Mouse (Mus musculus) A20 (cell line): ENCODE results near the gene Mosmo.

Experiments
- DNase-seq: peaks from one replicate; pipeline ENCODE4 v3.0.0-alpha.2; 2011; ENCODE audit warnings: low read depth, low spot score

Gene Mosmo

DNA sequence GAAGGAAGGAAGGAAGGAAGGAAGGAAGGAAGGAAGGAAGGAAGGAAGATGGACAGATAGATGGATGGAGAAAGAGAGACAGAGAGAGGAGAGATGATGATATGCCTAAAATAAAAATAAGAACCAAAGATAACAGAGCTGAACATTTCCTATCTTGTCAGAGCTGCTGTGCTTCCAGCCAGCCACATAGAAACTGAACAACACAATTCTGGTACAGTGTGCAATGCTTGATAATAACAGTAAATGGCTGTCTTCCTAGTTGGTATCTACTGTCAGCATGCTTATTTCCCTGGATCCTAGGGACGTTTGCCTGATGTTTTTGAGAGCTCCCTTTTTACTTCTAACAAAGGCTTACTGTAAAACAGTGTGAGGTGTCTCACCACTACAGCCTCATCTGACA, 94.0 kb downstream of the Mosmo start:
- DNase-seq = no peak

DNA sequence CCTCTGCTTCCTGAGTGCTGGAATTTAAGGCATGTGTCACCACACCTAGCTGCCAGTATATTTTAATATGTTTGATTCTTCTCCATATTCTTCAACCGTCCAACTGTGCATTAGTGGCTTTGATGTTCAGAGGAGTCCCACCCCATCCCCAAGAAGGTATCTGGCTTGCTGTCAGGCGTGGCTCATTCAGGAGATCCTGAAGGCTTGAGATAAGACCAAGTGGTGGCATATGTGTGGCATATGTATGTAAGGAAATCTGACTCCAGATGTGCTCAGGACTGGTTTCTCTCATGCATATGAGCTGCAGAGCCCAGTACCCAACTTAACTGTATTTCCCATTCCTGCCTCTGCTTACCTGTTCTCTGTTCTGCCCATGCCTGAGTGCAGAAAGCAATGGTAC, 100.6 kb downstream of the Mosmo start:
- no peak for DNase-seq
